Mouse (Mus musculus) kidney, adult 2 months (tissue): ENCODE results near the gene Dscam.

ENCODE experiments used
- CTCF ChIP-seq: fragments of 200-500 bp; conservative IDR thresholded peaks from 2 replicates; pipeline ENCODE4 v1.5.1; 2011; ENCODE audit warnings: low read depth, mild to moderate bottlenecking, control low read depth, low read length, moderate library complexity, mixed read lengths; ENCODE audit not compliant: insufficient read depth, insufficient read length
- POLR2A ChIP-seq: fragments of 200-500 bp; IDR thresholded peaks from one replicate; pipeline ENCODE4 v1.6.1; 2011; ENCODE audit warnings: low read depth, low read length, control low read depth

- TF ChIP-seq CTCF: no peak
- TF ChIP-seq POLR2A: no peak
These were observed 516.5 kb downstream of the Dscam start for GRCm38 (mm10) chr16:96654054-96654453.
